Mouse (Mus musculus) liver, embryonic 13.5 days (tissue): Measurements from ENCODE around the gene Lhx4. TPM values are rescaled to one million over a fixed set of nuclear protein-coding genes. Genes with fewer than 3 reads are reported as not detected.

Source experiments
- ATAC-seq: fragments of 200-750 bp; cut with Nextera tagmentation; 2 replicates; pipeline ENCODE4 v1.8.0; 2017; ENCODE audit warnings: low read depth, mild to moderate bottlenecking, moderate number of reproducible peaks, moderate library complexity
- DNase-seq: peaks from one replicate; pipeline ENCODE4 v3.0.0; 2022
- H3K27ac ChIP-seq: fragments of 300-500 bp; sonication (generic); 2 replicates; pipeline ENCODE4 v1.5.1; 2015; ENCODE audit warnings: moderate library complexity, mild to moderate bottlenecking, inconsistent platforms
- H3K27me3 ChIP-seq: fragments of 300-500 bp; sonication (generic); 2 replicates; pipeline ENCODE4 v1.6.1; 2015; ENCODE audit warnings: mild to moderate bottlenecking, inconsistent platforms
- H3K36me3 ChIP-seq: fragments of 300-500 bp; sonication (generic); 2 replicates; pipeline ENCODE4 v1.6.1; 2015; ENCODE audit warnings: mild to moderate bottlenecking, inconsistent platforms
- H3K4me1 ChIP-seq: fragments of 300-500 bp; sonication (generic); replicated peaks from 2 replicates; pipeline ENCODE4 v1.6.1; 2015; ENCODE audit warnings: inconsistent platforms
- H3K4me2 ChIP-seq: fragments of 300-500 bp; sonication (generic); 2 replicates; pipeline ENCODE4 v1.6.1; 2015; ENCODE audit warnings: inconsistent platforms, mild to moderate bottlenecking, moderate library complexity
- H3K4me3 ChIP-seq: fragments of 300-500 bp; sonication (generic); replicated peaks from 2 replicates; pipeline ENCODE4 v1.5.1; 2015; ENCODE audit warnings: mild to moderate bottlenecking, inconsistent platforms
- H3K9ac ChIP-seq: fragments of 300-500 bp; sonication (generic); 2 replicates; pipeline ENCODE4 v1.6.1; 2015; ENCODE audit warnings: mild to moderate bottlenecking, inconsistent platforms
- H3K9me3 ChIP-seq: fragments of 300-500 bp; sonication (generic); replicated peaks from 2 replicates; pipeline ENCODE4 v1.6.1; 2016; ENCODE audit warnings: inconsistent platforms
- WGBS: fragments of 180-500 bp; shearing (Covaris S2); methylation state at CpG from one replicate; pipeline ENCODE4 v1.1.7; 2015; ENCODE audit not compliant: insufficient replicate concordance; 5-methylcytosine and 5-hydroxymethylcytosine counted together
- polyA plus RNA-seq: library from polyadenylated mRNA; unstranded; fragments of >200 nt; fragmentation: Nextera tagmentation; extraction: Ambion mirVana; gene quantifications from 2 replicates; pipeline ENCODE4 v1.2.1, GENCODE M21; 2015

Lhx4 gene
- polyA plus RNA-seq, 1 experiment from 2014 or later = not detected

DNA sequence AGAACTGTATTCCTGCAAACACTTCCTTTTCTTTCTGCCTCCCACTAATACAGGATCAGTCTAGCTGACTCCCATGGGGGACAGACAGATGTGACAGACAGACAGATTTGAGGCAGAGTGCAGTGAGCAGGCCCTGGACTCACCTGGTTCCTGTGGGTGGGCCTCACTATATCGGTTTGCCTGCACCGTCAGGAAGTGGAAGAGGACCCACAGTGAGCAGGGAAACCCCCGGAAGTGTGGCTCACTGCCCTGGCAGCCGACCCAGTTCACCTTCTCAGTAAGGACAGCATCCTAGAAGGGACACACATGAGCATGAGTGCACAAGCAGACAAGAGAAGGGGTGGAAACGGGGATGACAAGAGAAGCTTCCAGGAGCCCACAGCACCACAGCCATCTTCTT is 30.9 kb upstream of the Lhx4 start:
- ATAC-seq (no peak), DNase-seq (no peak)
- H3K4me2 ChIP-seq = no peak overlapping the region
- no peak overlapping the region for H3K9ac ChIP-seq
- H3K27ac ChIP-seq = no peak overlapping the region
- no peaks in the 10 kb centered on the region for H3K27me3 ChIP-seq
- H3K4me3 ChIP-seq = no peak overlapping the region
- H3K36me3 ChIP-seq = peaks cover 63% of the 10 kb centered on the region
- WGBS = 48% methylated on average over 5 of the region's 5 CpGs
- no peaks in the 10 kb centered on the region for H3K9me3 ChIP-seq
- H3K4me1 ChIP-seq = peaks cover 19% of the 10 kb centered on the region

DNA sequence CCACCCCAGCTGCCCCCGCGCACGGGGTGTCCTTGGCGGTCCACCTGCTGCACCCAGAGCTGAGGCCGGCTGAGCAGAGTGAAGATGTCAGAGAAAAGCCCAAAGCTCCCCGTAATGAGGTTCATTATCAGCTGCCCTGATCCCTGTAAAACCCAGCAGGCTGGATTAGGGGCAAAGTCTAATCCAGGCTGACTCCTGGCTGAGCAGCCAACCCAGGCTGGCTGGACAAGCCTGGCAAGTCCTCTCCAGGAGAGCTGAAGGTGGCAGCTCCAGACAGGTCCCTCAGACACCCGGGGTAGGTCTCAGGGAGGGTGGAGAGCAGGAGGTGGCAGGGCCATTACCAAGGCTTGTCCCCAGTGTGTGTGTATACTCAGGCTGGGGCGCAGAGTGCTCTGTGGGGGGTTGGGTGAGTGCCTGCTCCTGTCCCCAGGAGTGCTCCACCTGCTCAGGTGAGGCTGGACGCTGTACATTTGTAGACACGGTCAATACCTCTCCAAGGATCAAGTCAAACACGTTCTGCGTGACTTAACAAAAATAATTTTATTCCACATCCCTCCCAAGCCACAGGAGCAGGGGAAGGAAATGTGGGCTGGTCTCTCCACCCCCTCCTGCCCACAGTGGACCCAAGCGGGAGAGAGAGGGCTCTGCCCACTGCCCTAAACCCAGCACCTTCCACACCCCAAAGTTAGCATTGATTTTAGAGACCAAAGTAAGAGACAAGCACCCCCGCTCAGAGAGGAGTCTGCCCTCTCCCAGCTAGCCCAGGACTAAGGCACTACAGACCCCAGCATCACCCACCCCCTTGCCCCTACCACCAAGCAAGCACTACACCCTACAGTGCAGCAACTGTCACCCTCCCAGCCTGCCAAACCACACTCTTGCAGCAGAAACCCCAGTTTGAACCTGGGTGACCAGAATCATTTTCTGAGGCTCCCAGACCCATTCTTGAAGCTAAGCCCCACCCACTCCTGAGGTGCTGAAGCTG is 26.4 kb upstream of the Lhx4 start:
- no peak overlapping the region for H3K9ac ChIP-seq
- H3K4me3 ChIP-seq = no peak overlapping the region
- peaks cover 4% of the 10 kb centered on the region; the same call in 1 of the 2 replicates for H3K4me1 ChIP-seq
- H3K4me2 ChIP-seq = no peak overlapping the region
- 53% methylated on average over 14 of the region's 14 CpGs for WGBS
- H3K27ac ChIP-seq = no peak overlapping the region
- DNase-seq = no peak
- H3K27me3 ChIP-seq = no peaks in the 10 kb centered on the region
- no peaks in the 10 kb centered on the region for H3K9me3 ChIP-seq
- ATAC-seq = peak; percentile 37
- peaks cover 37% of the 10 kb centered on the region for H3K36me3 ChIP-seq

GRCm38 (mm10) chr1:155759167-155759566 is 7.7 kb upstream of the Lhx4 start:
- H3K4me1 ChIP-seq = no peaks in the 10 kb centered on the region
- no peak overlapping the region for H3K9ac ChIP-seq
- ATAC-seq = no peak
- WGBS = 75% methylated on average over 12 of the region's 12 CpGs
- no peaks in the 10 kb centered on the region for H3K9me3 ChIP-seq
- no peak for DNase-seq
- H3K27me3 ChIP-seq = peaks cover under 1% of the 10 kb centered on the region; the same call in 1 of the 2 replicates
- no peak overlapping the region for H3K4me2 ChIP-seq
- no peak overlapping the region for H3K4me3 ChIP-seq
- H3K36me3 ChIP-seq = no peaks in the 10 kb centered on the region
- no peak overlapping the region for H3K27ac ChIP-seq

DNA sequence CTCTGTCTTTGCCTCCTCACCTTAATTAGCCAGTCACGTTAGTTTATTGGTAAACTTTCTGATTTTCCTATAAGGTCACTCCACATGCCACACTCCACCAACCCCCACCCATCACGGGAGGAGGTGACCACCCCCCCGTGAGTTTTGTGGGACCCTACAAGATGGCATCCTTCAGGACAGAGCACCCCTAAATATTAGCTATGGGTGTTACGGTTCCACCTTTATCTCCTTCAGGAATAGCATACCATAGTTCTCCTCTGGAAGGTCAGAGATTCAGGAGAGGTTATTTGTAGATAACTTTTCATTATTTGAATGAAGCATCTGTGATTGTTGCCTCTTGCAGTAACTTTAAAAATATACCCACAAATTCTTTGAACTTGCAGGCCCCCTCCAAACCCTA is 7.2 kb upstream of the Lhx4 start:
- Histone ChIP-seq H3K27me3 (peaks cover 5% of the 10 kb centered on the region), H3K36me3 (no peaks in the 10 kb centered on the region), H3K9me3 (no peaks in the 10 kb centered on the region), H3K4me1 (no peaks in the 10 kb centered on the region), H3K27ac (no peak overlapping the region), H3K9ac (no peak overlapping the region), H3K4me3 (no peak overlapping the region), H3K4me2 (no peak overlapping the region)
- DNase-seq = no peak
- no peak for ATAC-seq
- 65% methylated on average over 4 of the region's 4 CpGs for WGBS

DNA sequence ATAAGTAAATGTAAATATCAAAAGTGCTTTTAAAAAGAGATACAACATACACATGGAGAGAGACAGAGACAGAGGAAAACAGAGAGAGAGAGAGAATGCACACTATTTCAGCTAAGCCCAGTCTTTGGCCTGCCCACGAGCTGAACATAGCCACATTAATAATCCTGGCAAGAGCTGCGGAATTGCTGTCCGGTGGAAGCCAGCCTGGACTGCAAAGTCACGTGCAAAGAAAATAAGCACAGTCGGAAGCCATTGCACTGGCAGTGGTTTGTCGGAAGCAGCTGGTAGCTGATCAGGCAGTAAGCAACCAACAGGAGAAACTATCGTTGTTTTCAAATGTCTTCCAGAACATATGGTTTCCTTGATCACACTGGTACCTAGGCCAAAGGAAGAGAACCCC is 6.1 kb upstream of the Lhx4 start:
- Histone ChIP-seq H3K27ac (no peak overlapping the region), H3K4me1 (no peaks in the 10 kb centered on the region), H3K4me3 (no peak overlapping the region), H3K36me3 (no peaks in the 10 kb centered on the region), H3K9me3 (no peaks in the 10 kb centered on the region), H3K27me3 (peaks cover 13% of the 10 kb centered on the region), H3K4me2 (no peak overlapping the region), H3K9ac (no peak overlapping the region)
- ATAC-seq = no peak
- DNase-seq = no peak
- 72% methylated on average over 7 of the region's 7 CpGs for WGBS

GRCm38 (mm10) chr1:155753411-155753810 is 1.9 kb upstream of the Lhx4 start:
- no peak overlapping the region for H3K4me3 ChIP-seq
- H3K27ac ChIP-seq = no peak overlapping the region
- H3K9me3 ChIP-seq = no peaks in the 10 kb centered on the region
- no peak for DNase-seq
- peaks cover 54% of the 10 kb centered on the region for H3K27me3 ChIP-seq
- H3K4me1 ChIP-seq = no peaks in the 10 kb centered on the region
- WGBS = 59% methylated on average over 9 of the region's 9 CpGs
- no peaks in the 10 kb centered on the region for H3K36me3 ChIP-seq
- no peak overlapping the region for H3K9ac ChIP-seq
- ATAC-seq = no peak
- no peak overlapping the region for H3K4me2 ChIP-seq

DNA sequence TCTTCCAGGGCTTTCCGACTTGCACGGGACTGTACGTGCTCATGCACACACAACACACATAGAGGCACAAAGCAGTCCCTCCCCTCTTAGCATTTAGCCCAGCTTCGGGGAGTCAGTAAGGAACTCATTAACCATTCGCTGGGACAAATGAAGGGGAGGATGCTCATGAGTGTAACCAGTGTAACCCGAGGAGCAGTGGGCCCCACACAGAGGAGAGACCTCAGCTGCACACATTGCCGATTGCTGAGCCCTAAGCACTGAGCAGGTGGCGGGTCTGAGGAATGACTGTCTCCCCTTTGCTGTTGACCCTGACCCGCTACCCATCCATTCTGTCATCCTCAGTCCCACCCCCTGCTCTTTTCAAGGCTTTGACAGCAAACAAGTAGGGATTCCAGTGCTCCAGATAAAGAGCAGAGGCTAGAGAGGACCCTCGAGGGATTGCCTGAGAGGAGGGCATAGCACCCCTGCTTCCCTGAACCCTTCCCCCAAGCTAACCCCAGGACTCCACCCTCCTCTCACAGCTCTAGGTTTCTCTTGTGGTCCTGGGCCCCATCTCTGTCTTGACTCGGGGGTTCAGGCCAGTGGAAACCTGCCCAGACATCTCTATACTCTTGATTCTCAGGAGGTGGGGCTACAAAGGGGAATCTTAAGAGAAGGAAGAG is 836 bp downstream of the Lhx4 start:
- Histone ChIP-seq H3K9ac (no peak overlapping the region), H3K27ac (no peak overlapping the region), H3K4me2 (no peak overlapping the region), H3K36me3 (no peaks in the 10 kb centered on the region), H3K4me1 (no peaks in the 10 kb centered on the region), H3K4me3 (no peak overlapping the region), H3K27me3 (peaks cover 82% of the 10 kb centered on the region), H3K9me3 (no peaks in the 10 kb centered on the region)
- WGBS = 25% methylated on average over 11 of the region's 11 CpGs
- ATAC-seq (no peak), DNase-seq (no peak)

- 62% methylated on average over 5 of the region's 5 CpGs for WGBS
- Histone ChIP-seq H3K36me3 (no peaks in the 10 kb centered on the region), H3K9me3 (no peaks in the 10 kb centered on the region), H3K4me2 (no peak overlapping the region), H3K4me3 (no peak overlapping the region), H3K27ac (no peak overlapping the region), H3K27me3 (peaks cover 89% of the 10 kb centered on the region), H3K9ac (no peak overlapping the region), H3K4me1 (peaks cover under 1% of the 10 kb centered on the region; the same call in 1 of the 2 replicates)
- ATAC-seq (no peak), DNase-seq (no peak)
Observed at GRCm38 (mm10) chr1:155747911-155748310, 3.6 kb downstream of the Lhx4 start.

- H3K36me3 ChIP-seq = no peaks in the 10 kb centered on the region
- WGBS = 21% methylated on average over 8 of the region's 8 CpGs
- H3K9me3 ChIP-seq = no peaks in the 10 kb centered on the region
- peaks cover 10% of the 10 kb centered on the region for H3K4me1 ChIP-seq
- H3K27ac ChIP-seq = no peak overlapping the region
- no peak overlapping the region for H3K4me2 ChIP-seq
- H3K27me3 ChIP-seq = peaks cover 92% of the 10 kb centered on the region
- H3K4me3 ChIP-seq = no peak overlapping the region
- ATAC-seq (no peak), DNase-seq (no peak)
- no peak overlapping the region for H3K9ac ChIP-seq
Observed at GRCm38 (mm10) chr1:155747011-155747410, 4.5 kb downstream of the Lhx4 start.

DNA sequence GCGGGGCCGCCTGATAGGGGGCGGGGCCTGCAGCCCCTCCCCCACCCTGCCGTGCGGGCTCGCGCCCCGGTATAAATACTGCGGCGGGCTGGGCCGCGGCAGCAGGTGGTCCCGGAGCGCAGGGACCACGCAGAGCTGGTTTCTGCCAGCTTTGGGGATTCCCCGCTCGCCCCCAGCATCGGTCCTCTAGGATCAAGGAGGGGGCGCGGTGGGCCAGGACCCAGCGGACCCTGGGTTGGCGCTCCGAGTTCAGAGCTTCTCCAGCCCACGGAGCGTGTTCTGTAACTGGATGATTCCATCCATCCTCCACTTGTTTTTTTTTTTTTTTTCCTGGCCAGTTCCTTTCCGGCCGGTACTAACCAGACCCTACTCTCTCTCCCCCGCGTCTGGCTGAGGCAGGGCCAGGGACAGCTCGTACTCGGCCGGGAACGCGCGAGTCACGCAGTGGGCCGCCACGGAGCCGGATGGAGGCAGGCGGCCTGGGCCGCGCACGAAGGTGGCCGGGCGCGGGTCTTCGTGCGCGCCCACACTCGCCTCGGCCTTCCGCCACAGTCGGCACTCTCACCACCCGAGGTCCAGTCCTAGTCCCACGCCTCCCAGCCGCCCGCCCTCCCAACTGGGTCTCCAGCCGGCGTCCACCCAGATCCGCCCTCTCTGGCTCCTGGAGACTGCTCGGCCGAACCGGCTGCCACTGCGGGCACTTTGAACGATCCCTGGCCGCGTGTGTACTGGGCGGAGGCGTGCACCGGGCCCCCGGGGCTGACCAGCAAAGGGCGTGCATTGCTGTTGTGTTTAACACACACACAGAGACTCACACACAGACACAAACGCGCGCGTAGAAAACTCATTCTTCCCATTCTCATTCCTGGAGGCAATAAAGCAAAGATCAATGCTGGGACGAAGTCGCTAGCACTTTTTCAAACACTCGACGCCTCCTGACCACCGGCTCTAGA is 8.8 kb downstream of the Lhx4 start:
- peak overlapping the region; percentile 75 for H3K4me2 ChIP-seq
- peak overlapping the region; percentile 55 for H3K4me3 ChIP-seq
- 1% methylated on average over 73 of the region's 81 CpGs for WGBS
- peaks cover 94% of the 10 kb centered on the region for H3K27me3 ChIP-seq
- no peak overlapping the region for H3K27ac ChIP-seq
- H3K4me1 ChIP-seq = peaks cover 20% of the 10 kb centered on the region
- H3K9ac ChIP-seq = no peak overlapping the region
- H3K36me3 ChIP-seq = no peaks in the 10 kb centered on the region
- H3K9me3 ChIP-seq = no peaks in the 10 kb centered on the region
- ATAC-seq (no peak), DNase-seq (no peak)

DNA sequence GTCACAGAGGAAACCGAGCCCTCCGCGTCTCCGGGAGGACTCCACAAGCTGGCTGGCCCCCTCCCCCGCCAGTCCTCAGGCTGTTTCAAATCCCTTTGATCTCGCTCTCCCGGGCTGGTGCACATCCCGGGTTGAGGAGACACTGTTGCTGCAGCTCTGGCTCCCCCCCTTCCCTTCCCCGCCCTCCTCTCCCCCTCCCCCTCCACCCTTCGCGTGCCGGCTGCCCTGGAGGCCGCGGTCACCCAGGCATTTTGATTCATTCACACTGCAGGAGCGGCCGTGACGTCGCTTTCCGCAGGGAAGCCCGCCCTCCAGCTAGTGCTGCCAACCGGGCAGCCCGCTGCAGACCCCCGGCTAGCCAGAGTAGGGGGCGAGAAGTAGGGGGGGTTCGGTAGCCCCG is 9.5 kb downstream of the Lhx4 start:
- no peak for DNase-seq
- H3K27ac ChIP-seq = no peak overlapping the region
- no peak for ATAC-seq
- H3K4me3 ChIP-seq = peak overlapping the region; percentile 55
- H3K9ac ChIP-seq = no peak overlapping the region
- WGBS = under 1% methylated on average over 26 of the region's 26 CpGs
- peak overlapping the region; percentile 75 for H3K4me2 ChIP-seq
- H3K9me3 ChIP-seq = no peaks in the 10 kb centered on the region
- H3K36me3 ChIP-seq = no peaks in the 10 kb centered on the region
- peaks cover 25% of the 10 kb centered on the region for H3K4me1 ChIP-seq
- peaks cover 94% of the 10 kb centered on the region for H3K27me3 ChIP-seq
